Mouse (Mus musculus) cerebellum, adult 8-10 months (tissue): ENCODE data around the gene Hist1h2ae.
"Not testable (repeated sequence)": the region's sequence is repeated elsewhere in the genome, so short reads cannot be mapped to it uniquely, and the experiment has no call there.

Source experiments
- DNase-seq: peaks from one replicate; pipeline ENCODE4 v3.0.0; 2022

The Hist1h2ae gene

DNA sequence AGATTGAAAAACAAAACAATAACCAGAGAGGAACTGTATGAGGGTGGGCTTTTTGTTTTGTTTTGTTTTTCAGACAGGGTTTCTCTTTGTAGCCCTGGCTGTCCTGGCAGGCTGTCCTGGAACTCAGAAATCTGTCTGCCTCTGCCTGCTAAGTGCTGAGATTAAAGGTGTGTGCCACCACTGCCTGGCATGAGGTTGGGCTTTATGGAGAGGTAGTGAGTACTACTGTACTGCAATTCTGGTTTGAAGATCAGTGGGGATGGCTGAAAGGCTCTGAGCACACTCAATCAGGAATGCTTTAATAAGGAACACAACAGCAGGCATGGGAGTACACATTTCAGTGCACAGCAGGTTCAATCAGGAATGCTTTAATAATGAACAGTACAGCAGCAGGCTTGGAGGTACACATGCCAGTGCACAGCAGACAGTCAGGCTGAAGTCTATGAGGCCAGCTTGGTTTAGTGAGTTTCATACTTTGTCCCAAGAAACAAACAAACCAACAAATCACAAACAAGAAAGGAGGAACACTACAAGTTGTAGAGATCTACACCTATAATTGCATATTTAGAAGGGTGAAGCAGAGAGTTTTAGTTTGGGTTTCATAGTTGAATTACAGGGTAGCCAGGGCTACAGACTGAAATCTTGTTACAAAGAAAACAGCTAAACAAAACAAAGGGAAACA is 12.5 kb upstream of the Hist1h2ae start:
- no peak for DNase-seq

DNA sequence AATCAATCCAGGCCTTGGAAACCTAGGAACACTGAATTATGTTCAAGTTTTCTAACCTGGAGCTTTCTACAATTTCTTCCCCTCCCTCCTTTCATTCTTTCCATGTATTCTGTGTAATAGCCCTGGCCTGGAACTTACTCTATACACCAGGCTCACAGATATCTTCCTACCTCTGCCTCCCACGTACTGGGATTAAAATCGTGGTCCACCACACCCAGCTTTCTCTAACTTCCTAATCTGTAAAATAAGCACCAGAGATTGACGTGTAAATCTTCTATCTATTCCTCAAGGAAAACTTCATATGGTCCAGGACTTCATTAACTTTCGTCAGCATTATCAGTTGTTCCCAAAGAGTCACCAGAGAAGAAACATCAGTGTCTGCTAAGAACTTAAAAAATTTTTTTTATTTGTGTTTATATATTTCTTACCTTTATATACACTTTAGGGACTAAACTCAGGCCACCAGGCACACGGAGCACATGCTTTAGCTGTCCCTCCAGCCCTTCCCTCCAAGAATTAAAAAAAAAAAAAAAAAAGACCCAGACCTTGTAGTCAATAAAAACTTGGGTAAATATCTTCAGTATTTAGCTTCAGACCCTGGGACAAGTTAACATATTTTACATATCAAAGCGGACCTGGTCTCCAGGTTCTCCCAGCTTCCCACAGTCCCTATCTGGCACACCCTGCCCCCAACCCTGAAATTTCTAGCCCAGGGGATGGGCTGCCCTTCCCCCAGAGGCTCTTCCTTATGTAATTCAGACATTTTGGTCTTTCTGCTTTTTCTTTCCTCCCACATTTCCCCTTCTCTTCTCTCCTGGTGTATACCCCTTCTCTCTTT is 11.4 kb upstream of the Hist1h2ae start:
- DNase-seq = no peak

DNA sequence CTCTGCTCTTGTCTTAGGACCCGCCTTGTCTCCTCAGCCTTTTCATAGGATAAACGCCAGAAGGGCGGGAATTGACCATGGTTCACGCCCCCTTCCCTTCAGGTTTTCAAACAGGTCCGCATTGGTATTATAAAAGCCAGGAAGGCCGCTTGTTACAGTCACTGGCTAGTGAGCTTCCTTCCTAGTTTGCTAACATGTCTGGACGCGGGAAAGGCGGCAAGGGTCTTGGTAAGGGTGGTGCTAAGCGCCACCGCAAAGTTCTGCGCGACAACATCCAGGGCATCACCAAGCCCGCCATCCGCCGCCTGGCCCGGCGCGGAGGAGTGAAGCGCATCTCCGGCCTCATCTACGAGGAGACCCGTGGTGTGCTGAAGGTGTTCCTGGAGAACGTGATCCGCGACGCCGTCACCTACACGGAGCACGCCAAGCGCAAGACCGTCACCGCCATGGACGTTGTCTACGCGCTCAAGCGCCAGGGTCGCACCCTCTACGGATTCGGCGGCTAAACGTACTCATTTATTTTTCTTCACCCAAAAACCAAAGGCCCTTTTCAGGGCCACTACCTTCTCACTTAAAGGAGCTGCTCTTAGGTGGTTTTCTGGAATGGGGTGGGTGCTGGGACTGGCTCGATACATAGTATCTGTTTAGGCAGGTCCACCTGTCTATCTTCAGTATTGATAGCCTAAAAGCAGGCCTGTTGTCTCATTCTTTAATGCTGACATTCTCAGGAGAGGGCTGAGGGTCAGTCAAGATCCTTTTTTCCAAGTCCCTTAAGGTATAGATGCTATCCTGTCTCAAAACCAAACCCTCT is 10.6 kb upstream of the Hist1h2ae start, which contains the start of gene Hist1h4d:
Gene Hist1h4d, plus strand, starts transcription at position 191 of the 811 bp plus-strand sequence.
- DNase-seq = peak; percentile 96

DNA sequence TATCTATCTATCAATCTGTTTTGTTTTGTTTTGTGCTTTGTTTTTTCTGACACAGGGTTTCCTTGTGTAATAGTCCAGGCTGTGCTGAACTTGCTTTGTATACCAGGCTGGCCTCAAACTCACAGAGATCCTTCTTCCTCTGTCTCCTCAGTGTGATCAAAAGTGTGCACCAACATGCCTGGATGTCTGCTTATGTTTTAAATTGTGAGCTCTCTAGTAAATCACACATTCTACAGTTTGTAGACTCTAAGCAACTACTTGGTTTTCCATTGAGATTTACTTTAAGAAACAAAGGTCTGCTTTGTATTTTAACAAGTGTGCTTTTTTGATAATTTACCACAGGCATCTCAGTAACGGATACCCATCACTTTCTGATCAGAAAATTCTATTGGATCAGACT is 6.8 kb upstream of the Hist1h2ae start:
- no peak for DNase-seq

DNA sequence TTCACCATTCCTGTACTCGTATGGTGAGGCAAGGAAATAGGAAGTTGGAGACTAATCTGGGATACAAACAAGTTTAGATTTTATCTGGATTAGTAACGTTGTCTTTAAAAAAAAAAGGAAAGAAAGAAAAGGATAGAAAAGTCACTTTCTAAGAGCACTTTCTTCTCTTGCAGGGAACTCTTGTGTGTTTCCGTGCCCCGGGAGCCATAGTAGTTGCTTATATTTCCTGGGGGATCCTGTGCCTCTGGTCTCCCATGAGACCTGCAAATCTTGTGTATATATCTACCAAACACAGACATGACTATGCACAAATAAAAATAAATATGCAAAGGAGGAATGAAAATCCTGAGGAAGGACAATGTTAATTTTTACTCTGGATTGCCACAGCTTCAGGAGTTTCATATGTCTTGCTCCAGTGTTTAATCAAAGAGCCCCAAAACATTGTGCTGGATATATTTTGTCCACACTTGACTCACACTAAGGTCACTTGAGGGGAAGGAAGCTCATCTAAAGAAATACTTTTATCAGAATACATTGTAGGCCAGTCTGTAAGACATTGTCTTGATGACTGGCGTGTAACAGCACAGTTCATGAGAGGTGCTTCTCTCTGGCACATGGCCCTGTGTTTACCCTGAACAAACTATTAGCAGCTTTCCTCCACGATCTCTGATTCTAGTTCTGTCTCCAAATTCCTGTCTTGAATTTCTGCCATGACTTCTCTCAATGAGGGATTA is 6.1 kb upstream of the Hist1h2ae start:
- DNase-seq = no peak

DNA sequence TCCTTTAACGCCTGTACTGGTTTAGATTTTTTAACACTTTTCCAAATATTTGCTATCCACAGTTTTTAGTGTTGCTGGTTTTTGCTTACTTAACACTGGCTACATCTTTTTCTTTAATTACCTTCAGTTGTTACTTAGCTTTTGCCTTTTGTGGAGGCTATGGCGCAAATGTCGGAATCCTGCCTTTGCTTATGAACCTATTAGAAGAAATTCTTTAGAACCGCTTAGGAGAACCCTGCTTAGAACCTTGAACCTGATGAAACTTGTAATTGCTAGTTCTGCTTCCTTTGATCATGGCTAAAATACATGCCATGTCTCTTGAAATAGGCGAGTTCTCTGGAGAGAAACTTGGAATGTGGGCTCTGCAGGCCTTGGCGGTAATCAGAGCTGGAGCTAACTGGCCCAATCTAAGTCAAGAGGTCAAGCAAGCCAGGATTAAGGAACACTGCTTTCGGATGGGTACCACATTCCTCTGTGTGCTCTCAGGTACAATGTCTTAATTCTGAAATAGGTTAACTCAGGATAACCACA is 5.4 kb upstream of the Hist1h2ae start:
- no peak for DNase-seq

DNA sequence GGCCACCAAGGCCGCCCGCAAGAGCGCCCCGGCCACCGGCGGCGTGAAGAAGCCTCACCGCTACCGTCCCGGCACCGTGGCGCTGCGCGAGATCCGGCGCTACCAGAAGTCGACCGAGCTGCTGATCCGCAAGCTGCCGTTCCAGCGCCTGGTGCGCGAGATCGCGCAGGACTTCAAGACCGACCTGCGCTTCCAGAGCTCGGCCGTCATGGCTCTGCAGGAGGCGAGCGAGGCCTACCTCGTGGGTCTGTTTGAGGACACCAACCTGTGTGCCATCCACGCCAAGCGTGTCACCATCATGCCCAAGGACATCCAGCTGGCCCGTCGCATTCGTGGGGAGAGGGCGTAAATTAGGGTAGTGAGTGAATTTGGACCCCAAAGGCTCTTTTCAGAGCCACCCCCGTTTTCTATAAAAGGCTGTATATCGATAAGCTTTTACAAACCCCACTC is 4.9 kb upstream of the Hist1h2ae start:
- not testable (repeated sequence) for DNase-seq

DNA sequence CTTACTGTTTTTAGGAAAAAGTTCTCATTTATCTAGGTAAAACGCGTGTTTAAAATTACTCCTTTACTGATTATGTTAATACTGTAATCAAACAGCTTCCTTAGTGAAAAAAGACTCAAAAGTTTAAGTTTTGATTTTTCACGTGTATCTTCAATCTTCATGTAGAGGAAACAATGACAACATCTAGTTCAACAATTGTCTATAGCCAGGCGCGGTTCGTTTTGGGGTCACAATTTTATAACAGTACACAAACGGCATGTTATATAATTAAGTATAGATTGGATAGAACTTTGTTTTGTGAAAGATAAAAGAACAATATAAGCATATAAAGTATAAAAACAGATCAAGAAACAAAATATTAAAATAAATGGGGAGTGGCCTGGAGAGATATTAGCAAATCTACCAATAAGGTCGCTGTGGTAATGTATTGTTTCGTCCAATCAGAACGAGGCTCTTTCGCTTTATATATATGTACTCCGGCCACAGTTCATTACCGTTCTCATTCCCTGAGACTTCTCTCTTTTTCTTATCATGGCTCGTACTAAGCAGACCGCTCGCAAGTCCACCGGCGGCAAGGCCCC is 4.3 kb upstream of the Hist1h2ae start, which contains the start of gene Hist1h3d:
Gene Hist1h3d, plus strand, starts transcription at position 493 of the 581 bp plus-strand sequence.
- DNase-seq = no peak

DNA sequence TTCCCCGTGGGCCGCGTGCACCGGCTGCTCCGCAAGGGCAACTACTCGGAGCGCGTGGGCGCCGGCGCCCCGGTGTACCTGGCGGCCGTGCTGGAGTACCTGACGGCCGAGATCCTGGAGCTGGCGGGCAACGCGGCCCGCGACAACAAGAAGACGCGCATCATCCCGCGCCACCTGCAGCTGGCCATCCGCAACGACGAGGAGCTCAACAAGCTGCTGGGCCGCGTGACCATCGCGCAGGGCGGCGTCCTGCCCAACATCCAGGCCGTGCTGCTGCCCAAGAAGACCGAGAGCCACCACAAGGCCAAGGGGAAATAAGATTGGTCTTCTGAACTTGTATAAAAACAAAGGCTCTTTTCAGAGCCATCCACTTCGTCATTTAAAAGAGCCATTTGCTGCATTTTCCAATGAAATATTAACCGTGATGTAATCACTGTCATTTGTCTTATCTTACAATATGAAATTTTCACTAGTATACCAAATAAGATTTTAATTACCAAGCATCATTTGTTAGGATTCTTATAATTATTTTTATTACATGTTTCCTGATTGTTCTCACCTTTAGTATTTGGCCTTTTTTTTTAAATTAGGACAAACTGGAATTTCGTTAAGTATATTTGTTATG is 3.6 kb upstream of the Hist1h2ae start:
- DNase-seq = not testable (repeated sequence)

DNA sequence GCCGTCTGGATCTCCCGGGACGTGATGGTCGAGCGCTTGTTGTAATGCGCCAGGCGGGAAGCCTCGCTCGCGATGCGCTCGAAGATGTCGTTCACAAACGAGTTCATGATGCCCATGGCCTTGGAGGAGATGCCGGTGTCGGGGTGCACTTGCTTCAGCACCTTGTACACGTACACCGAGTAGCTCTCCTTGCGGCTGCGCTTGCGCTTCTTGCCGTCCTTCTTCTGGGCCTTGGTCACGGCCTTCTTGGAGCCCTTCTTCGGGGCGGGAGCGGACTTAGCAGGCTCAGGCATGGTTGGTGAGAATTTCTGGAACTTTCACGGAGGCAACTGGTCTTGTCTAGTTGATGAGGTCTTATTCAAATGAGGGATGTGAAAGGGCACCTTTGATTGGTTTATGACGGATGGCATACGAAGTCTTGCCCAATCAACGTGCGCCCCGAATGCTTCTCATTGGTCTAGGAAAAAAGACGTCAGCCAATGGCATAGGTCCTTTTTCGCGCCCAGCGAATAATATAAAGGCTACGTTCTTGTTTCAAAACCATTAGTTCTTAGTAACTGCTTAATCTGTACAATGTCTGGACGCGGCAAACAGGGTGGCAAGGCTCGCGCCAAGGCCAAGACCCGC is 3.0 kb upstream of the Hist1h2ae start, which contains the start of the genes Hist1h2bf and Hist1h2ad:
Gene Hist1h2bf, minus strand, starts transcription at position 299 of the 627 bp plus-strand sequence.
Gene Hist1h2ad, plus strand, starts transcription at position 484 of the 627 bp plus-strand sequence.
- peak; percentile 60 for DNase-seq

DNA sequence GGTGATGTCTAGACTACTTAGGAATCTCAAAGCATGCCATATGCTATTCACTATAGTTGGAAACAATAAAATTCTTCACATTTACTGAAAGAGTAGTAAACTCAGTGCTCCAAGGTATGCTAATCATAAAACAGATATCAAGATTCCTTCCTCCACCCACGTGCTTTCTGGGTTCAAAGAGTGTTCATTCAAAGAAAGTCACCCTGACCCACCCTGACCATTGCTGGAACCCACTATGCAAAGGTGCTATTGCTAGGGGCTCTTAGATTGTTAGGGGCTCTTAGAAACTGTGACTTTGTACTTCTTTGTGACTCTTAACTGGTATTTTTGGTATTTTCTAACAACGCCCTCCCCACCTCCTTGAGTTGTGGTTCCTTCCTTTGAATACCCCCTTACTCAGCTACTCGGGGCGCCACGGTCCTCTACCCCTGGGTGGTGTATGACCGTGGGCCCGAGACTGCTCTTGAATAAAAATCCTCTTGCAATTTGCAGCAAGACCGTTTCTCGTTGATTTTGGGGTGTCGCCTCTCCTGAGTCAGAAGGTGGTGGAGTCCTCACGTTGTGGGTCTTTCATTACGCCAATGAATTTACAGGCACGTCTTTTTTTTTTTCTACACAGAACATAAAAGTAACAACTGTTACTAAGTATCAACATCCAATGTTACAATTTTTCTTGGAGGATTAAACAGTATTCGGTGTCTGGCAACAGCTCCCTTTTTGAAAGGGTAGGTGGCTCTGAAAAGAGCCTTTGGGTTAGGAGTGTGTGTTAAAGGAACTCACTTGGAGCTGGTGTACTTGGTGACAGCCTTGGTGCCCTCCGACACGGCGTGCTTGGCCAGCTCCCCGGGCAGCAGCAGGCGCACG is 2.2 kb upstream of the Hist1h2ae start:
- DNase-seq = not testable (repeated sequence)

DNA sequence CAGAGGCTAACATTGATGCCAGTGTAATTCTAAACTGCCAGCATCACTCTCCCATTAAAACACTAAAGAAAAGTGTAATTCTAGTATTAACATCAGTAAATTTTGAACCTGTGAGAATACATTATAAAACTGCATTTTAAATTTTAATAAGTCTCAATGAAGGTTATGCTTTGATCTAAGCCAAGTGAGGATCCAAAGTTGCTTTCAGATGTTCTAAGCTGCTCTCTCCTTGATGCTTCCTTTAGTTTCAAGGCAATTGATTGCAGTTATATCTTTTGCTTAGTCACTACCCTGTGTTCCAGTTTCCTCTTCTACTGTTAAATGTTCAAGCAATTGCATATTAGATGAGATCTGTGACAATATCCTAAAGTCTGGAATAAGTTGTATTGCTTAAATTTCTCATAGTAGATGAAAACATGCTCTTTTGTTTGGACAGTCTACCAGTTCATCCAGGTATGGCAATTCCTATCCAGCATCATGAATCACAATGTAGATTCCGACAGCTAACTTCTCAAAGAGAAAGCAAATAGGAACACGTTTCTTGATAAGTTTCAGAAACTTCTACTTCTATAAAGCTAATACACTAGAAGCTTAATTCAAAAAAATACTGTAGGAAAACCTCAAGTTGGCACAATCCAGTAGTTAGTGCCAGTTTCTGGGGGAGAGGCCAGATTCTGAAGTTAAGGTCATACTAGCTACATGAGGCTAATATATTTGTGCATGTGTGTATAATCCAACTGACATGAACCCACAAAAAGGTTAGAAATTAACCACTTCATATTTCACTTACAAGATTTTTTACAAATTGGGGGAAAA is 1.4 kb upstream of the Hist1h2ae start:
- DNase-seq = no peak

DNA sequence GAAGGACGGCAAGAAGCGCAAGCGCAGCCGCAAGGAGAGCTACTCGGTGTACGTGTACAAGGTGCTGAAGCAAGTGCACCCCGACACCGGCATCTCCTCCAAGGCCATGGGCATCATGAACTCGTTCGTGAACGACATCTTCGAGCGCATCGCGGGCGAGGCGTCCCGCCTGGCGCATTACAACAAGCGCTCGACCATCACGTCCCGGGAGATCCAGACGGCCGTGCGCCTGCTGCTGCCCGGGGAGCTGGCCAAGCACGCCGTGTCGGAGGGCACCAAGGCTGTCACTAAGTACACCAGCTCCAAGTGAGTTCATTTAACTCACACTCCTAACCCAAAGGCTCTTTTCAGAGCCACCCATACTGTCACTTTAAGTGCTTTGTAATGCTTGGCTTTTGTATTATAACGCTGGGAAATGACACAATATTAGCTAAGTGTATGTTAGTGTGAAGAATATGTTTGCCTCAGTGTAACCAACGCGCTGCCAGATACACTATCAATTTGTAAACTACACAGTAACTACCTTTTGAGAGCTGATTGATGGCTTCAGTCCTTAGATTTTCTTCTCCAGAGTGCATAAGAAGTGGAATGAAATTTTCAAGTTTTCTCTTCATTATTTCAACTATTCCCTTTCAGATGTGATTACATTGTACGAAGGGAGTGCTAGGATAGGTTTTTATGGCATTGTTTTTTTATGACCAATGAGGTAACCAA is 641 bp upstream of the Hist1h2ae start:
- DNase-seq = not testable (repeated sequence)

DNA sequence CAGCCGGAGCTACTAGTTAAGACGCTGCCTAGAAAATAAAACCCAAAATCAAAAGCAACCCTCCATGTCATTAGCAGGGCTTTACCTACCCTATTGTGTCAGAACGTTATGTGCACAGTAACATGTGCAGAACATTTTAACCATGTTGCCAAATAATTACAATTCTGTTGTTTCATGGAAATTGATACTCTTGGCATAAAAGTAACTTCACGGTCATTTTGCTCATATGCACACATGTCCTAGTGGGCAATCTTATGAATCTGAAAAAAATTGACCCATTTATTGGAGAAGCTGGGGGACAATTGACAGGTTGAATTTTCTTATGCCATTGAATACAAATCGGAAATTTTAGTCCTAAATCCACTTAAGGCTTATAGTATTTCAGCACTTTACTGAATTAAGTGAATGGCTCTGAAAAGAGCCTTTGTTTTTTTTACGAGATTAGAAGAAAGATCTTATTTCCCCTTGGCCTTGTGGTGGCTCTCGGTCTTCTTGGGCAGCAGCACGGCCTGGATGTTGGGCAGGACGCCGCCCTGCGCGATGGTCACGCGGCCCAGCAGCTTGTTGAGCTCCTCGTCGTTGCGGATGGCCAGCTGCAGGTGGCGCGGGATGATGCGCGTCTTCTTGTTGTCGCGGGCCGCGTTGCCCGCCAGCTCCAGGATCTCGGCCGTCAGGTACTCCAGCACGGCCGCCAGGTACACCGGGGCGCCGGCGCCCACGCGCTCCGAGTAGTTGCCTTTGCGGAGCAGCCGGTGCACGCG is 579 bp downstream of the Hist1h2ae start:
- not testable (repeated sequence) for DNase-seq

DNA sequence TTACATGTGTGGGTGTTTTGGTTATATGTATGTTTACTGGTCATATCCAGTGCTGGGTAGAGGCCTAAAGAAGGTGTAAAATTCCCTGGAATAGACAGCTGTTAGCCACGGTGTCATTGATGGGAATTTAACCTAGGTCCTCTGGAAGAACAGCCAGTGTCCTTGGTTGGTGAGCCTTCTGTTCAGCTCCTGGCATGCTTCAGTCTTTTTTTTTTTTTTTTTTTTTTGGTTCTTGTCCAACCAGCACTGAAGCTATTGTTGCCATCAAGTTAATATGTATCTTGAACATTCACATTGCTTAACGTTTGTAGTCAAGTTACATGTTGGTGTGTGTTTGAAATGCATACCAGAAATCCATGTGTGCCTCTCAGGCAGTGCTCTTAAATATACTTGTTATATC is 6.5 kb downstream of the Hist1h2ae start:
- no peak for DNase-seq

DNA sequence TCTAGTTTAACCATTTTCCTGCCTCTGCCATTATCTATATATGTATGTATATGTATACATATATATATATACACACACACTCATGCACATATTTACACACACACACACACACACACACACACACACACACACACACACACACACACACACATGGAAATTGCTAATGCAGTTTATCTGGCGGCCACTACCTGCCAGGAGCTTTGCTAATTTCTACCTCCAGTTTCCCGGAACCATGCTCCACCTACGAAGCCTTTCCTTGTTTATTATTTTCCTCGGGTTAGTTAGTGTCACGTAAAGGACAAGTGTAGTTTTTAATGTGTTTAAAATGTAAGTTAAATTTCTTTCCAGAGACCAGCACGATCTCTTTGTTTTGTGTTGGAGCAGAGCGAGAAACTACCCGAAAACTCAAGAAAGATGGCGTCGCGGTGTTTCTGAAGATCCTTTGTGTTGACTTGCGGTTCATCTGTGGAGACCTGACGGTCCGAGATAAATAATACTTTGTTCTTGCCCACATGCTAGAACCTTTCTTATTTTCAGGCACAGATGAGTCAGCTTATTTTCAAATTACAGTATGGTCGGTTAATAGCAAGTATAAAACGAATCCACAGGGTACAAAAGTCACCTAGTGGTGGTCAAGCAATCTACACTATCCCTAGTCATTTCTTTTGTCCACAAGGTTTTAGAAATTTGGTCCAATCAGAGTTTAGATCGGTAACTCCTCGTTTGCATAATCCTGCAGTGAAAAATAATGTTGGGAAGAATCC is 8.1 kb downstream of the Hist1h2ae start:
- no peak for DNase-seq
